Mouse (Mus musculus): ENCODE results near the gene Carm1. TPM values are rescaled to one million over a fixed set of nuclear protein-coding genes. Genes with fewer than 3 reads are reported as not detected.

Carm1 gene
- total and polyA plus RNA-seq, 3 experiments = 21.5 to 111 (median 42.2) TPM

DNA sequence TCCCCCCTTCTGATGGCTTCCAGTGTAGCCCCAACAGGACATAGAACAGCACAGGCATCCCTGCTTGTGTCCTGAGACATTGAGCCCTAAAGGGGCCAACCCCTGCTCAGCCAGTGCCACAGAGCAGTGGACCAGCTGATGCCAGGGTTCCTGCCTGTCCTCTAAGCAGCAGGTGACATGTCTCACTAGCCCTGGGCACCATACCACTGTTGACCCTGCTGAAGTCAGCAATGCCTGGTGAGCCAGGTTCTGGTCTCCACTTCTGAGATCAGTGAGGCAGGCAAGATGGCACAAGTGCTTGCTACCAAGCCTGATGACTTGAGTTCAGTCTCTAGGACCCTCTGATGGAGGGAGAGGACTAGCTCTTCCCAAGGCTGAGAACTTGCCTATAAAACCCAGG is 40.9 kb upstream of the Carm1 start:
- Histone ChIP-seq H3K9me3 (replicated peaks; ENCODE audit: low read length) (no peaks in the 10 kb centered on the region), H3K27me3 (replicated peaks) (no peaks in the 10 kb centered on the region), H3K4me1 (ENCODE audit: control insufficient read depth in 1 of 2, insufficient read depth in 2 of 2) (peaks cover 5 to 16% of the 10 kb centered on the region in 2 experiments; a peak in 3 of 4 replicates), H3K79me2 (replicated peaks; ENCODE audit: control insufficient read depth, extremely low read depth, insufficient read depth, poor library complexity, severe bottlenecking) (no peaks in the 10 kb centered on the region), H3K9ac (ENCODE audit: insufficient read depth, low read depth) (no peak overlapping the region), H3K4me3 (replicated peaks in 1 of 3; ENCODE audit: low read depth in 2 of 3, low read length in 2 of 3, poor library complexity in 1 of 3) (no peak overlapping the region), H3K27ac (ENCODE audit: insufficient read depth, low read depth) (no peak overlapping the region), H3K36me3 (replicated peaks in 1 of 2; ENCODE audit: control insufficient read depth in 1 of 2, insufficient read depth in 1 of 2, low read length in 1 of 2) (peaks cover 58 to 74% of the 10 kb centered on the region in 2 experiments), H3K4me2 (ENCODE audit: insufficient read depth, low read depth, poor library complexity, severe bottlenecking) (no peak overlapping the region)
- no peak for DNase-seq (ENCODE audit: extremely low read depth)
- in situ Hi-C loops (cut with MboI; ENCODE audit: low pct_ligation_motif_present, low pct_unique_long_range_greater_than_20kb, low sequenced_read_pairs) (no loop called here), dilution Hi-C loops (cut with MboI; ENCODE audit: extremely low pct_ligation_motif_present, extremely low pct_unique_long_range_greater_than_20kb, low sequenced_read_pairs) (no loop called here)
- TF ChIP-seq TBP (conservative IDR thresholded peaks at IDR 0.05; ENCODE audit: low read depth, low read length) (no peak), JUND (conservative IDR thresholded peaks at IDR 0.05; ENCODE audit: low read depth, low read length) (no peak), UBTF (IDR thresholded peaks at IDR 0.05; ENCODE audit: low read depth, low read length) (no peak), PAX5 (IDR thresholded peaks at IDR 0.05; ENCODE audit: low read length) (no peak), USF2 (conservative IDR thresholded peaks at IDR 0.05; ENCODE audit: low read depth, low read length) (no peak), MEF2A (IDR thresholded peaks at IDR 0.05; ENCODE audit: borderline replicate concordance, low read depth, low read length) (no peak), EP300 (IDR thresholded peaks at IDR 0.05; ENCODE audit: low read length) (no peak), RCOR1 (conservative IDR thresholded peaks at IDR 0.05; ENCODE audit: low read depth, low read length) (no peak), ZMIZ1 (IDR thresholded peaks at IDR 0.05; ENCODE audit: low read depth, low read length) (no peak), ELF1 (IDR thresholded peaks at IDR 0.05; ENCODE audit: low read depth, low read length) (no peak), USF1 (IDR thresholded peaks at IDR 0.05; ENCODE audit: low read depth, low read length) (no peak), E2F4 (IDR thresholded peaks at IDR 0.05; ENCODE audit: insufficient replicate concordance, low read depth, low read length) (no peak), ZNF384 (IDR thresholded peaks at IDR 0.05; ENCODE audit: low read depth, low read length) (no peak), KAT2A (IDR thresholded peaks at IDR 0.05; ENCODE audit: insufficient replicate concordance, low read length) (no peak), ZKSCAN1 (IDR thresholded peaks at IDR 0.05; ENCODE audit: borderline replicate concordance, low read depth, low read length) (no peak), MYC (IDR thresholded peaks at IDR 0.05; ENCODE audit: low read depth, low read length) (no peak), POLR2A (IDR thresholded peaks at IDR 0.05; ENCODE audit: low read depth, low read length) (no peak)

DNA sequence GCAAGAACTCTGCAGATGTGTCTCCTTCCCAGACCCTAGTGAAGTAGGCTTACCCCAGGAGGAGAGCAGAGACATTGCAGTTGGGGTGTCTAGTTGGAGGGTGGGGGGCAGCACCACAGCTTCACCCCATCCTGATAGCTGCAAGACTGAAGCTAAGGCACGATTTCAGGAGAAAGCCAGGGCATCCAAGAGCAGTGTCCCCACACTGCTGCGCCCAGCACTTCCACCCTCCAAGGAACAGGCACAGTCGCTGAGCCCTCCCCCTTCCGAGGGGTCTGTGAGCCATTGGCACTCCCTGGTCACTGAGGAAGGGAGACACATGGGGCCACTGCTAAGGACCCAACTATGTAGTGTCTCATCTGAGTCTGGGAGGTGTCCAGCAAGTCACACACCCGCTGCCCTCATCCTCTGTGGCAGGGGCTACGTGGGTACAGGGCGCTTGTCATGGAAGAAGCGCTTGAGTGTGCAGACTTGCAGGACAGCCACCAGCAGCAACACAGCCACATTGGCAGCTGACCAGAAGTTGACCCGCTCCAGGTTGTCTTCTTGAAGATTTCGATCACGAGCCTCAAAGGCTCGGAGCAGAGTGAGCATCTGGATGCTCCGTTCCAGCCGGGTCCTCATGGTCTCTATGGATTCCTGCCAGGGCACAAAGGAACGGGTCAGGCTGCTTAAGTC is 38.8 kb upstream of the Carm1 start:
- in situ Hi-C loops (cut with MboI; ENCODE audit: low pct_ligation_motif_present, low pct_unique_long_range_greater_than_20kb, low sequenced_read_pairs) (no loop called here), dilution Hi-C loops (cut with MboI; ENCODE audit: extremely low pct_ligation_motif_present, extremely low pct_unique_long_range_greater_than_20kb, low sequenced_read_pairs) (no loop called here)
- H3K9me3 ChIP-seq (replicated peaks; ENCODE audit: low read length) = peaks cover under 1% of the 10 kb centered on the region
- peaks cover 11 to 36% of the 10 kb centered on the region in 2 experiments for H3K4me1 ChIP-seq (ENCODE audit: control insufficient read depth in 1 of 2, insufficient read depth in 2 of 2)
- H3K4me3 ChIP-seq (replicated peaks in 1 of 3; ENCODE audit: low read depth in 2 of 3, low read length in 2 of 3, poor library complexity in 1 of 3) = no peak overlapping the region
- 0 out of 2 replicates have a peak, but pooled peaks have one; percentile 18 for TF ChIP-seq ZMIZ1 (IDR thresholded peaks at IDR 0.05; ENCODE audit: low read depth, low read length)
- TF ChIP-seq RCOR1 (conservative IDR thresholded peaks at IDR 0.05; ENCODE audit: low read depth, low read length) = no peak
- H3K27ac ChIP-seq (ENCODE audit: insufficient read depth, low read depth) = no peak overlapping the region
- H3K4me2 ChIP-seq (ENCODE audit: insufficient read depth, low read depth, poor library complexity, severe bottlenecking) = no peak overlapping the region
- H3K9ac ChIP-seq (ENCODE audit: insufficient read depth, low read depth) = no peak overlapping the region
- peaks cover 54 to 61% of the 10 kb centered on the region in 2 experiments for H3K36me3 ChIP-seq (replicated peaks in 1 of 2; ENCODE audit: control insufficient read depth in 1 of 2, insufficient read depth in 1 of 2, low read length in 1 of 2)
- H3K79me2 ChIP-seq (replicated peaks; ENCODE audit: control insufficient read depth, extremely low read depth, insufficient read depth, poor library complexity, severe bottlenecking) = no peaks in the 10 kb centered on the region
- DNase-seq (ENCODE audit: extremely low read depth) = no peak
- H3K27me3 ChIP-seq (replicated peaks) = no peaks in the 10 kb centered on the region
